Mouse (Mus musculus) midbrain, postnatal 0 days (tissue): ENCODE measurements at regions not wholly inside any gene's neighbourhood (a gene's known extent, or its start where the extent isn't known, plus 50 kb on each side); places are given as distances from the start of the nearest gene placed in this dataset.

Experiments used
- ATAC-seq: fragments of 200-750 bp; cut with Nextera tagmentation; 2 replicates; pipeline ENCODE4 v1.8.0; 2017; ENCODE audit warnings: moderate number of reproducible peaks, mild to moderate bottlenecking, moderate TSS enrichment, moderate library complexity; ENCODE audit not compliant: low FRiP score
- DNase-seq: peaks from one replicate; pipeline ENCODE4 v3.0.0-alpha.2; 2015; ENCODE audit warnings: low spot score
- H3K27ac ChIP-seq: fragments of 300-500 bp; sonication (generic); 2 replicates; pipeline ENCODE4 v1.5.1; 2014; ENCODE audit warnings: low read depth, mild to moderate bottlenecking, low read length, mixed read lengths
- H3K27me3 ChIP-seq: fragments of 300-500 bp; sonication (generic); 2 replicates; pipeline ENCODE4 v1.6.1; 2014; ENCODE audit warnings: low read length, control low read depth, mixed read lengths; ENCODE audit not compliant: insufficient read depth
- H3K36me3 ChIP-seq: fragments of 300-500 bp; sonication (generic); 2 replicates; pipeline ENCODE4 v1.6.1; 2014; ENCODE audit warnings: low read length, control low read depth, mixed read lengths; ENCODE audit not compliant: insufficient read depth
- H3K4me1 ChIP-seq: fragments of 300-500 bp; sonication (generic); 2 replicates; pipeline ENCODE4 v1.6.1; 2014; ENCODE audit warnings: mild to moderate bottlenecking, control low read depth, antibody characterized with exemption, low read length, mixed read lengths; ENCODE audit not compliant: insufficient read depth
- H3K4me2 ChIP-seq: fragments of 300-500 bp; sonication (generic); 2 replicates; pipeline ENCODE4 v1.6.1; 2014; ENCODE audit warnings: low read depth, mild to moderate bottlenecking, low read length, mixed read lengths; ENCODE audit not compliant: poor library complexity, severe bottlenecking
- H3K4me3 ChIP-seq: fragments of 300-500 bp; sonication (generic); 2 replicates; pipeline ENCODE4 v1.5.1; 2014; ENCODE audit warnings: low read depth, mild to moderate bottlenecking, low read length, moderate library complexity
- H3K9ac ChIP-seq: fragments of 300-500 bp; sonication (generic); replicated peaks from 2 replicates; pipeline ENCODE4 v1.6.1; 2014; ENCODE audit warnings: mild to moderate bottlenecking, low read length, moderate library complexity, mixed read lengths; ENCODE audit not compliant: poor library complexity, severe bottlenecking
- H3K9me3 ChIP-seq: fragments of 300-500 bp; sonication (generic); 2 replicates; pipeline ENCODE4 v1.6.1; 2016; ENCODE audit warnings: low read length, control low read depth
- CTCF ChIP-seq: IDR thresholded peaks from 2 replicates; pipeline ENCODE4 v1.5.1; 2016; ENCODE audit warnings: antibody characterized with exemption, mild to moderate bottlenecking
- WGBS: fragments of 180-500 bp; shearing (Covaris S2); extraction: QIAGEN DNeasy Blood & Tissue Kit; methylation state at CpG from one replicate; pipeline ENCODE4 v1.1.7; 2014; 5-methylcytosine and 5-hydroxymethylcytosine counted together

GRCm38 (mm10) chr17:61862437-61862836 lies 1018.7 kb downstream of the Efna5 start:
- no peak overlapping the region for H3K27ac ChIP-seq
- no peaks in the 10 kb centered on the region for H3K9me3 ChIP-seq
- no peak for ATAC-seq
- TF ChIP-seq CTCF, result no peak
- no peak overlapping the region for H3K4me2 ChIP-seq
- H3K9ac ChIP-seq, result no peak overlapping the region
- 72% methylated on average over 2 of the region's 2 CpGs for WGBS
- H3K36me3 ChIP-seq, result no peaks in the 10 kb centered on the region
- H3K4me1 ChIP-seq, result no peaks in the 10 kb centered on the region
- no peak for DNase-seq
- no peaks in the 10 kb centered on the region for H3K27me3 ChIP-seq
- no peak overlapping the region for H3K4me3 ChIP-seq

- no peak for DNase-seq
- WGBS, result 85% methylated on average over 2 of the region's 2 CpGs
- H3K9ac ChIP-seq, result no peak overlapping the region
- no peak overlapping the region for H3K4me3 ChIP-seq
- H3K27me3 ChIP-seq, result no peaks in the 10 kb centered on the region
- H3K4me1 ChIP-seq, result no peaks in the 10 kb centered on the region
- no peaks in the 10 kb centered on the region for H3K36me3 ChIP-seq
- no peak overlapping the region for H3K4me2 ChIP-seq
- no peak overlapping the region for H3K27ac ChIP-seq
- no peak for TF ChIP-seq CTCF
- no peaks in the 10 kb centered on the region for H3K9me3 ChIP-seq
- no peak for ATAC-seq
These were observed 1043.6 kb downstream of the Efna5 start for GRCm38 (mm10) chr17:61837555-61837954.

- no peak for ATAC-seq
- Histone ChIP-seq H3K9ac (no peak overlapping the region), H3K9me3 (no peaks in the 10 kb centered on the region), H3K4me1 (no peaks in the 10 kb centered on the region), H3K4me3 (no peak overlapping the region), H3K36me3 (no peaks in the 10 kb centered on the region), H3K27me3 (no peaks in the 10 kb centered on the region), H3K4me2 (no peak overlapping the region), H3K27ac (no peak overlapping the region)
- 72% methylated on average over 2 of the region's 2 CpGs for WGBS
- DNase-seq, result no peak
- TF ChIP-seq CTCF, result no peak
These were observed 1065.6 kb downstream of the Efna5 start for GRCm38 (mm10) chr17:61815490-61815889.

- Histone ChIP-seq H3K27me3 (no peaks in the 10 kb centered on the region), H3K36me3 (no peaks in the 10 kb centered on the region)
These were observed 1112.8 kb downstream of the Efna5 start for GRCm38 (mm10) chr17:61768361-61768760.

GRCm38 (mm10) chr17:61765143-61765542 lies 1116.0 kb downstream of the Efna5 start:
- no peak overlapping the region for H3K9ac ChIP-seq
- 24% methylated on average over 2 of the region's 2 CpGs for WGBS
- no peak for TF ChIP-seq CTCF
- peak; percentile 13 for DNase-seq
- no peaks in the 10 kb centered on the region for H3K36me3 ChIP-seq
- H3K27ac ChIP-seq, result no peak overlapping the region
- ATAC-seq, result no peak
- H3K4me1 ChIP-seq, result no peaks in the 10 kb centered on the region
- H3K9me3 ChIP-seq, result no peaks in the 10 kb centered on the region
- H3K4me2 ChIP-seq, result no peak overlapping the region
- H3K4me3 ChIP-seq, result no peak overlapping the region
- H3K27me3 ChIP-seq, result no peaks in the 10 kb centered on the region

More at GRCm38 (mm10) chr17:61768361-61768760, 1112.8 kb downstream of the Efna5 start:
- Histone ChIP-seq H3K27ac (no peak overlapping the region), H3K4me1 (no peaks in the 10 kb centered on the region), H3K4me2 (no peak overlapping the region), H3K9ac (no peak overlapping the region), H3K4me3 (no peak overlapping the region), H3K9me3 (no peaks in the 10 kb centered on the region)
- DNase-seq (no peak), ATAC-seq (no peak)
- TF ChIP-seq CTCF, result no peak
